Mouse (Mus musculus) lung, adult 2 months (tissue): ENCODE results near the gene Rbfox3. TPM values are rescaled to one million over a fixed set of nuclear protein-coding genes. Genes with fewer than 3 reads are reported as not detected.

Experiments used
- DNase-seq: peaks from one replicate; pipeline ENCODE4 v3.0.0; 2022
- H3K4me1 ChIP-seq: fragments of 200-500 bp; 2 replicates; pipeline ENCODE4 v1.6.1; 2011; ENCODE audit warnings: low read length; ENCODE audit not compliant: control insufficient read depth, insufficient read depth
- H3K4me3 ChIP-seq: fragments of 200-500 bp; replicated peaks from 2 replicates; pipeline ENCODE3; 2011; ENCODE audit warnings: low read depth, mild to moderate bottlenecking, control low read depth, low read length; ENCODE audit errors: extremely low read depth
- CTCF ChIP-seq: fragments of 200-500 bp; IDR thresholded peaks from 2 replicates; pipeline ENCODE4 v1.5.1; 2011; ENCODE audit warnings: mild to moderate bottlenecking, low read length, control low read depth; ENCODE audit not compliant: insufficient read depth
- POLR2A ChIP-seq: fragments of 200-500 bp; IDR thresholded peaks from 2 replicates; pipeline ENCODE4 v1.6.1; 2011; ENCODE audit warnings: low read depth, mild to moderate bottlenecking, control low read depth, low read length, borderline replicate concordance; ENCODE audit errors: extremely low read depth
- WGBS: fragments of 180-500 bp; shearing (Covaris S2); methylation state at CpG from one replicate; pipeline ENCODE4 v1.1.7; 2018; 5-methylcytosine and 5-hydroxymethylcytosine counted together
- polyA plus RNA-seq: library from polyadenylated mRNA; depleted of rRNA; stranded (reverse); fragments of >200 nt; gene quantifications from 2 replicates; pipeline ENCODE4 v1.2.3, GENCODE M21; 2012

The Rbfox3 gene
- polyA plus RNA-seq, 1 experiment = 1.3 TPM

DNA sequence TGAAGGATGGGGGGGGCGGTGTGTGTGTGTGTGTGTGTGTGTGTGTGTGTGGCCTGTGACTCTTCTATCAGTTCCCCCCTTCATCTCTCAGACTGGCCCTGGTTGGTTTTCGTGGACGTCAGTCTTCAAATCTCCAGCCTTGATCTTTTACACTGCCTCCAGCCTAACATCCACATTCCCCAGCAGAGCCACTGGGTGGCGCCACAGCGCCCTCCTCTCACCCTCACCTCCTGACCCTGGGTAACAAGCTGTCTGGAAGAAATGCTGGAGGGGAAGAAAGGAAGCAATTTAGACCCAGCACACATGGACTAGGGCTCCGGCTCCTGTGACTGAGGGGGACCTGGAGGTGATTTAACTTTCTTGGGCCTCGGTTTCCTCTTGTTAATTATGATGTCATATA lies 173.1 kb downstream of the Rbfox3 start:
- WGBS = 35% methylated on average over 7 of the region's 7 CpGs
- TF ChIP-seq POLR2A (no peak), CTCF (0 out of 2 replicates have a peak, but pooled peaks have one; percentile 11)
- H3K4me1 ChIP-seq = no peaks in the 10 kb centered on the region
- no peak overlapping the region for H3K4me3 ChIP-seq
- DNase-seq = no peak

GRCm38 (mm10) chr11:118737821-118738220 lies 173.6 kb downstream of the Rbfox3 start:
- no peak overlapping the region for H3K4me3 ChIP-seq
- WGBS = 57% methylated on average over 3 of the region's 3 CpGs
- no peaks in the 10 kb centered on the region for H3K4me1 ChIP-seq
- no peak for TF ChIP-seq CTCF
- no peak for TF ChIP-seq POLR2A
- no peak for DNase-seq

GRCm38 (mm10) chr11:118736993-118737392 lies 174.4 kb downstream of the Rbfox3 start:
- Histone ChIP-seq H3K4me1 (no peaks in the 10 kb centered on the region), H3K4me3 (no peak overlapping the region)
- DNase-seq = peak; percentile 15
- no peak for TF ChIP-seq POLR2A
- no peak for TF ChIP-seq CTCF
- 56% methylated on average over 4 of the region's 4 CpGs for WGBS

DNA sequence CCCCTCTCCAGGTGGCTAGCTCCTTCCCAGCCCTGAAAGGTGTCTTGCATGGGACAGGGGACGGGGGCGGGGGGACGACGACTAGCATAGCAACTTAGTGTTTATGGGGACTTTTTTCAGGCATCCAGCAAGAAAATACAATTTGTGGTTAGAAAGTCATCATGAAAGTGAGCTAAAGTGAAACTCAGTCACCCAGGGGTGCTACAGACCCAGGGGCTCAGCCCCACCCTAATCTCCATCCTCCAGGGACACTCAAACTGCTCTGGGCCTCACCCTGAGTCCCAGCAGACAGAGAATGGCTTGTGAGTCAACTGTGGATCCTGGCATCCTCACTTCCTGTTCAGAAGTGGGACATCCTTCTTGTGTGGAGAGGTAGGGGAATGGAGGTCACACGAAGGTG lies 179.7 kb downstream of the Rbfox3 start:
- Histone ChIP-seq H3K4me1 (0 out of 2 replicates have a peak, but pooled peaks cover 3% of the 10 kb centered on the region), H3K4me3 (no peak overlapping the region)
- no peak for DNase-seq
- WGBS = 75% methylated on average over 5 of the region's 5 CpGs
- TF ChIP-seq CTCF = no peak
- no peak for TF ChIP-seq POLR2A

DNA sequence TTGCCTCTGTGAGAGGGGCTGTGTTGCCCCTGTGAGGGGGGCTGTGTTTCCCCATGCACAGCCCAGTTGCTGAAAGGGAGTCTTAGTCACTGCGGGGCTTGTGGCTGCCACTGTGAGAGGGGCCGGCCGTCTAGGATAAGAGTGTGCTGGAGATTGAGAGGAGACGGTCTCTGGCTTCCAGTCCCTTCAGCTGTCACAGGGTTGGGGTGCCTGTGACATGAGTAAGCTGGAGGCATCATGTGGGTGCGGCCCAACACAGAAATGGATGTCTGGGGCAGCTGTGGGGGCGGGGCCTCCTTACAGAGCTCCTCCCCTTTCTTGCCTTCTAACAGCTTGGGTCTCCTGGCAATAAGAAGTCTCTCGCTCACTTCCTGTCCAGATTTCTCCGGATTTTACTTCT lies 182.0 kb downstream of the Rbfox3 start:
- Histone ChIP-seq H3K4me1 (0 out of 2 replicates have a peak, but pooled peaks cover 3% of the 10 kb centered on the region), H3K4me3 (no peak overlapping the region)
- WGBS = 20% methylated on average over 8 of the region's 8 CpGs
- TF ChIP-seq POLR2A (no peak), CTCF (no peak)
- DNase-seq = peak; percentile 50

GRCm38 (mm10) chr11:118728797-118729196 lies 182.6 kb downstream of the Rbfox3 start:
- 0 out of 2 replicates have a peak, but pooled peaks cover 3% of the 10 kb centered on the region for H3K4me1 ChIP-seq
- TF ChIP-seq CTCF (no peak), POLR2A (no peak)
- WGBS = 47% methylated on average over 12 of the region's 12 CpGs
- no peak overlapping the region for H3K4me3 ChIP-seq
- DNase-seq = no peak

GRCm38 (mm10) chr11:118728083-118728551 lies 183.3 kb downstream of the Rbfox3 start:
- Histone ChIP-seq H3K4me1 (0 out of 2 replicates have a peak, but pooled peaks cover 3% of the 10 kb centered on the region), H3K4me3 (no peak overlapping the region)
- WGBS = 16% methylated on average over 8 of the region's 8 CpGs
- no peak for DNase-seq
- TF ChIP-seq POLR2A (no peak), CTCF (no peak)

DNA sequence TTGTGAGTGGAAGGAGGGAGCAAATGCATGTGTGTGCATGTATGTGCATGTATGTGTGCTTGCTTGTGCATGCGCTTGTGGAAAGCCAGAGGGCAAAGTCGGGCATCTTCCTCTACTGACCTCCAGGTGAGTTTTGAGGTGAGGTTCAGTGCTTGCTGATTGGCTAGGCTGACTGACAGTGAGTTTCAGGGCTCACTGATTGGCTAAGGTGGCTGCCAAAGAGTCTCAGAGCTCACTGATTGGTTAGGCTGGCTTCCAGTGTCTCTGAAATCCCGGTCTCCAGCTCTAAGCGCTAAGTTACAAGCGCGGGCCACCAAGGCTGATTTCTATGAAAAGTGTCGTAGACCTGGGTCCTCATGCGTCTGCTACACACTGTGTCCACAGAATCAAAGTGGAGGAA lies 185.0 kb downstream of the Rbfox3 start:
- H3K4me1 ChIP-seq = 0 out of 2 replicates have a peak, but pooled peaks cover 3% of the 10 kb centered on the region
- 75% methylated on average over 8 of the region's 8 CpGs for WGBS
- no peak for DNase-seq
- no peak for TF ChIP-seq POLR2A
- no peak for TF ChIP-seq CTCF
- no peak overlapping the region for H3K4me3 ChIP-seq

DNA sequence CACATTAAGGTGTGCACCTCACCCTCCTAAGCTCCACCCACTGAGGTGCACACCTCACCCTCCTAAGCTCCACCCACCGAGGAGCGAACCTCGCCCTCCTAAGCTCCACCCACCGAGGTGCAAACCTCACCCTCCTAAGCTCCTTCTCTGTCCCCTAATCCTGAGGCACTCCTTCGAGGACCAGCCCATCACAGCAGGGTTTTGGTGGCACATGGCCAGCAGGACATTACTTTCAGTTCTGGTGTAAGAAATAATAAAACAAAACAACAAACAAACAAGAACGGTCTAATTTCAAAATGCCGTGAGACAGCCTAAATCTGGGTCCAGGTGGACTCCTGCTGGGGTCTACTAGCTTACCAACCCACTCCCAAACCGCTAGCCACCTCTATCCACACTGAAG lies 187.0 kb downstream of the Rbfox3 start:
- no peak for DNase-seq
- TF ChIP-seq CTCF (no peak), POLR2A (no peak)
- 62% methylated on average over 8 of the region's 8 CpGs for WGBS
- H3K4me3 ChIP-seq = no peak overlapping the region
- 0 out of 2 replicates have a peak, but pooled peaks cover 3% of the 10 kb centered on the region for H3K4me1 ChIP-seq

DNA sequence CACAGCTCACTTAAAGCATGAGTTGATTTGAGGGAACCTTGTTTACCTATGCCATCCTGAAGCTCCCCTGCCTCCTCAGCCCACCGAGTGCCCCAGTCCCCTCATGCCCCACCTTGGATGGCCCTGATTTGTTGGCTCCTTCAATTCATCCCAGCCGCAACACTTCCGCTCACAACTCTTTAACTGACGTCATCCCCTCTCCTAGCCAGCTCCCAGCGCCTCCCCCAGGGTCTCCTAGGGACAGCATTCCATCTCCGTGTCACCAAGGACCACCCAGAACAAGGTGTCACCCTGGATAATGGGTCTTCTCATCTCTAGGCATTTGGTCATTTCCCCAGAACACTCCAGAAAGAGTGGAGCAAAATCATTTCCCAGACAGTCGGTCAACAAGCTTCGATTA lies 188.2 kb downstream of the Rbfox3 start:
- no peak for DNase-seq
- Histone ChIP-seq H3K4me3 (no peak overlapping the region), H3K4me1 (0 out of 2 replicates have a peak, but pooled peaks cover 3% of the 10 kb centered on the region)
- WGBS = 41% methylated on average over 8 of the region's 8 CpGs
- TF ChIP-seq POLR2A (no peak), CTCF (no peak)
